In genomic region chr5:127648046-127648445, GRCm38 (mm10) we compare ENCODE assay signal across 7 mouse cellular contexts. TPM values are rescaled to one million over a fixed set of nuclear protein-coding genes. Genes with fewer than 3 reads are reported as not detected.
DNase-seq lines count a peak whose midpoint lies in the region; ATAC-seq and TF ChIP-seq lines count a peak whose summit lies in the region.

No protein-coding gene starts in this region.

- H3K27ac ChIP-seq in kidney, embryonic 16.5 days (ENCODE audit: low read length), result no peak overlapping the region
- no peak overlapping the region for H3K27ac ChIP-seq in CH12.LX (ENCODE audit: insufficient read depth, low read depth)

- H3K79me2 ChIP-seq in CH12.LX (replicated peaks; ENCODE audit: control insufficient read depth, extremely low read depth, insufficient read depth, poor library complexity, severe bottlenecking), result no peaks in the 10 kb centered on the region

- peak; percentile 19 for TF ChIP-seq RAD21 in CH12.LX (IDR thresholded peaks at IDR 0.05; ENCODE audit: low read depth, low read length)

- dilution Hi-C loops in CH12.LX (cut with MboI; ENCODE audit: extremely low pct_ligation_motif_present, extremely low pct_unique_long_range_greater_than_20kb, low sequenced_read_pairs), result no loop called here

- H3K4me3 ChIP-seq in kidney, embryonic 16.5 days (ENCODE audit: low read length), result no peak overlapping the region
- no peak overlapping the region for H3K4me3 ChIP-seq in CH12.LX (replicated peaks in 1 of 3; ENCODE audit: low read depth in 2 of 3, low read length in 2 of 3, poor library complexity in 1 of 3)

- H3K27me3 ChIP-seq in kidney, embryonic 16.5 days (ENCODE audit: insufficient read depth, low read length), result no peaks in the 10 kb centered on the region
- H3K27me3 ChIP-seq in CH12.LX (replicated peaks), result no peaks in the 10 kb centered on the region

- DNase-seq in kidney, adult 9 months, result peak; percentile 54
- peak; percentile 35 for DNase-seq in CH12.LX (ENCODE audit: extremely low read depth)
- peak; percentile 69 for DNase-seq in R1 (ENCODE audit: low read depth, low spot score)
- DNase-seq in kidney, postnatal 4 days, result peak; percentile 22 to 40
- DNase-seq in urinary bladder, adult 18-20 months (ENCODE audit: low spot score in 2 of 2), result no peak
- no peak for DNase-seq in gastrocnemius, postnatal 14 days

- H3K36me3 ChIP-seq in kidney, embryonic 16.5 days (ENCODE audit: insufficient read depth, low read length), result no peaks in the 10 kb centered on the region
- no peaks in the 10 kb centered on the region for H3K36me3 ChIP-seq in CH12.LX (replicated peaks in 1 of 2; ENCODE audit: control insufficient read depth in 1 of 2, insufficient read depth in 1 of 2, low read length in 1 of 2)

- 71% methylated on average over 6 of the region's 6 CpGs for WGBS in kidney, embryonic 16.5 days

- intact Hi-C loops in gastrocnemius, postnatal 14 days (cut with DNase I; ENCODE audit: low total_unique reads), result no loop called here

- no peak for TF ChIP-seq EP300 in CH12.LX (IDR thresholded peaks at IDR 0.05; ENCODE audit: low read length)

- 0 out of 2 replicates have a peak, but pooled peaks cover 4% of the 10 kb centered on the region for H3K9me3 ChIP-seq in kidney, embryonic 16.5 days (ENCODE audit: low read length)
- H3K9me3 ChIP-seq in CH12.LX (replicated peaks; ENCODE audit: low read length), result peaks cover 26% of the 10 kb centered on the region

- no peak for TF ChIP-seq POLR2A in CH12.LX (IDR thresholded peaks at IDR 0.05; ENCODE audit: low read depth, low read length)

- in situ Hi-C loops in CH12.LX (cut with MboI; ENCODE audit: low pct_ligation_motif_present, low pct_unique_long_range_greater_than_20kb, low sequenced_read_pairs), result no loop called here

- no peaks in the 10 kb centered on the region for H3K4me1 ChIP-seq in kidney, embryonic 16.5 days (ENCODE audit: insufficient read depth, low read length)
- no peaks in the 10 kb centered on the region for H3K4me1 ChIP-seq in CH12.LX (ENCODE audit: control insufficient read depth in 1 of 2, insufficient read depth in 2 of 2)

- no peak for ATAC-seq in kidney, embryonic 16.5 days (ENCODE audit: low FRiP score, low TSS enrichment)

- no peak overlapping the region for H3K9ac ChIP-seq in kidney, embryonic 16.5 days (replicated peaks; ENCODE audit: low read length)
- H3K9ac ChIP-seq in CH12.LX (ENCODE audit: insufficient read depth, low read depth), result no peak overlapping the region

- TF ChIP-seq CTCF in CH12.LX (conservative IDR thresholded peaks at IDR 0.05 in 1 of 2, IDR thresholded peaks at IDR 0.05 in 1 of 2; ENCODE audit: low read depth in 2 of 2, low read length in 2 of 2), result peak; percentile 28 to 46; a peak in 2 of 4 replicates

- no peak overlapping the region for H3K4me2 ChIP-seq in kidney, embryonic 16.5 days (replicated peaks; ENCODE audit: low read depth, low read length)
- no peak overlapping the region for H3K4me2 ChIP-seq in CH12.LX (ENCODE audit: insufficient read depth, low read depth, poor library complexity, severe bottlenecking)

TF ChIP-seq in CH12.LX, 34 proteins besides CTCF, POLR2A, EP300 and RAD21:
- peak; percentile 28 for TF ChIP-seq SMC3 (IDR thresholded peaks at IDR 0.05; ENCODE audit: low read depth, low read length)
- no peak for TF ChIP-seq ZNF384 (IDR thresholded peaks at IDR 0.05; ENCODE audit: low read depth, low read length)

RNA-seq across cellular contexts. Expression of gene Slc15a4, which starts 15.3 kb away (rescaled TPM):
- polyA plus RNA-seq in kidney, embryonic 16.5 days (2015; fragmentation: Nextera tagmentation; extraction: Ambion mirVana), result 20.5 and 23.3 TPM in 2 replicates
- total RNA-seq in CH12.LX (2012; rRNA removed) (25.8 and 31.0 TPM in 2 replicates), CH12.LX (2014; rRNA removed) (23.4 and 25.7 TPM in 2 replicates)
- 44.2 and 52.7 TPM in 2 replicates for polyA plus RNA-seq in CH12.LX (2012; ENCODE audit: insufficient read length, low read depth)
- 10 to 100 TPM in 1 of 2 experiments, 1 to 10 TPM in 1; 8.3 to 11.1 TPM for total RNA-seq in gastrocnemius, postnatal 14 days (2021)

RNA-seq across cellular contexts. Expression of gene Glt1d1, which starts 16.0 kb away (rescaled TPM):
- 0.27 and 0.54 TPM in 2 replicates for polyA plus RNA-seq in kidney, embryonic 16.5 days (2015; fragmentation: Nextera tagmentation; extraction: Ambion mirVana)
- 0.25 and 0.29 TPM in 2 replicates for total RNA-seq in CH12.LX (2012; rRNA removed)
- 0.11 TPM in 1 of 2 replicates, not detected in the other for total RNA-seq in CH12.LX (2014; rRNA removed)
- 0.15 and 0.21 TPM in 2 replicates for polyA plus RNA-seq in CH12.LX (2012; ENCODE audit: insufficient read length, low read depth)
- not detected for total RNA-seq in gastrocnemius, postnatal 14 days (2021)

Comparison
In these comparisons a context has a peak if more than half of its experiments do, and no peak if none do; other contexts are left out.
1. DNase-seq: peak in kidney, adult 9 months (single experiment), CH12.LX (single experiment), R1 (single experiment) and kidney, postnatal 4 days (2 of 2); none in urinary bladder, adult 18-20 months (0 of 2) and gastrocnemius, postnatal 14 days (single experiment).